Mouse (Mus musculus) E14TG2a.4 (cell line): Measurements from ENCODE around the gene Trip12.

Source experiments
- H3K27me3 ChIP-seq: 2 replicates; pipeline ENCODE4 v1.6.1; 2014; ENCODE audit warnings: low read length, control low read depth; ENCODE audit not compliant: insufficient read depth
- H3K36me3 ChIP-seq: 2 replicates; pipeline ENCODE4 v1.6.1; 2014; ENCODE audit warnings: low read length, control low read depth; ENCODE audit not compliant: insufficient read depth
- H3K4me1 ChIP-seq: replicated peaks from 2 replicates; pipeline ENCODE4 v1.6.1; 2014; ENCODE audit warnings: low read depth, low read length, control low read depth
- H3K4me3 ChIP-seq: replicated peaks from 2 replicates; pipeline ENCODE4 v1.5.1; 2014; ENCODE audit warnings: mild to moderate bottlenecking, low read length
- H3K9me3 ChIP-seq: 2 replicates; pipeline ENCODE4 v1.6.1; 2014; ENCODE audit warnings: low read length, control low read depth
- CTCF ChIP-seq: conservative IDR thresholded peaks from 2 replicates; pipeline ENCODE4 v1.5.1; 2014; ENCODE audit warnings: low read length
- NANOG ChIP-seq: IDR thresholded peaks from 2 replicates; pipeline ENCODE4 v1.6.1; 2014; ENCODE audit warnings: borderline replicate concordance, low read length, mixed read lengths
- POU5F1 ChIP-seq: IDR thresholded peaks from 2 replicates; pipeline ENCODE4 v1.6.1; 2014; ENCODE audit warnings: low read length, borderline replicate concordance

Gene Trip12

DNA sequence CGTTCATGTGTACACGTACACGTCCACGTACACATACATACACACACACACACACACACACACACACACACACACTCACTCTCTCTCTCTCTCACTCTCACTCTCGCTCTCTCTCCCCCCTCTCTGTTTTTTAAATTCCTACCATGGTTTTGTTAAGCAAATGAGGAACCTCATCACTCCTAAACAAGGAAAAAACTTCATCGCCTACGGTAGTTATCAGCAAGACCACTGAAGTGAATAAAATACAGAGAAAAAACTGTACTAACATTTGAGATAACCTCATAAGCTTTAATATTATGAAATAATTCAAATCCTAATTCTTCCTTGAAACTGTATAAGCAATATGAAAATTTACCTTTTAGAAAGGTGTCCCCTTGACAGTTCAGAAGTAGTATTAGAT lies 45.0 kb downstream of the Trip12 start:
- H3K9me3 ChIP-seq = no peaks in the 10 kb centered on the region
- no peak for TF ChIP-seq NANOG
- TF ChIP-seq CTCF = no peak
- no peak for TF ChIP-seq POU5F1
- peaks cover 67% of the 10 kb centered on the region for H3K4me1 ChIP-seq
- no peaks in the 10 kb centered on the region for H3K27me3 ChIP-seq
- H3K4me3 ChIP-seq = no peak overlapping the region
- H3K36me3 ChIP-seq = peaks cover 93% of the 10 kb centered on the region

GRCm38 (mm10) chr1:84791393-84791792 lies 48.9 kb downstream of the Trip12 start:
- Histone ChIP-seq H3K4me1 (peaks cover 66% of the 10 kb centered on the region), H3K27me3 (no peaks in the 10 kb centered on the region), H3K4me3 (no peak overlapping the region), H3K36me3 (peaks cover 95% of the 10 kb centered on the region), H3K9me3 (no peaks in the 10 kb centered on the region)
- TF ChIP-seq CTCF (no peak), POU5F1 (no peak), NANOG (no peak)

- H3K27me3 ChIP-seq = no peaks in the 10 kb centered on the region
- H3K4me1 ChIP-seq = peaks cover 25% of the 10 kb centered on the region
- no peaks in the 10 kb centered on the region for H3K9me3 ChIP-seq
- peaks cover 94% of the 10 kb centered on the region for H3K36me3 ChIP-seq
- TF ChIP-seq POU5F1 (no peak), CTCF (no peak), NANOG (no peak)
- H3K4me3 ChIP-seq = no peak overlapping the region
These were observed 59.7 kb downstream of the Trip12 start for GRCm38 (mm10) chr1:84780630-84781029.

DNA sequence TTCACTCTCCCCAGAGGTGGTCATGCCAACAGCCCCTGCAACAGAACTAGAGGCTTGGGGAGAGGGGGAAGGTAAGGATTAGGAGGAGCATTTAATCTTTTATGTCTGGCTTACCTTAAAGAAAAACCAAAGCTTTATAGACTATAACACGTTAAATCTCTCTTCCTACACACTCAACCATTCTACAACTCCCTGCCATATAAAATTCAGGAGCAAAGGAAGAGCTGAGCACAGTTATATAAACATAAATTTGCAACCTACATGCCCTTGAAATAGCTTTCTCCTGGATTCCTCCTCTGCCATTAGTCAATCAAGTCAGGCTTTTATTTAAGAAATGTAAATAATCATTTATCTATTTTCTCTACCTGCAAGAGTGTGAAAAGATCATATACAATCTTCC lies 62.9 kb downstream of the Trip12 start:
- H3K9me3 ChIP-seq = no peaks in the 10 kb centered on the region
- H3K36me3 ChIP-seq = peaks cover 91% of the 10 kb centered on the region
- H3K27me3 ChIP-seq = no peaks in the 10 kb centered on the region
- TF ChIP-seq CTCF (no peak), NANOG (no peak), POU5F1 (no peak)
- H3K4me1 ChIP-seq = peaks cover 25% of the 10 kb centered on the region
- no peak overlapping the region for H3K4me3 ChIP-seq

DNA sequence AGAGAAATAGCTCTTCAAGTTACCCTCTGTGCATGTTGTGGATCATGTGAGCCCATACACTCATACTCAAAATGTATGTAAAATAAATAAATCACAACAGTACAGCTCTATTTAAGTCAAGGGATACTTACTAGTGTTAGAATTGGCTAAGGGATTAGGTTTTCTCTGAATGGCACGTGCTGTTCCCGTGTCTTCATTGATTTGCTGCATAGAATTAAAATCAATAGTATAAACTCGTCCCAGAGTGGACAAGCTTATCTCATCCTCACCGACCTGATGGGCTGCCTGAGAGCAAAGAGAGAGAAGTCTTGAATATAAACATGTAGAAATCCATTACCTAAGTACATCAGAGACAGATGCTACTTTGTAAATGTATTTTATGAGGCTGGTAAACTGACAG lies 81.5 kb downstream of the Trip12 start:
- TF ChIP-seq CTCF (no peak), NANOG (no peak), POU5F1 (no peak)

GRCm38 (mm10) chr1:84742156-84742555 lies 98.2 kb downstream of the Trip12 start:
- no peaks in the 10 kb centered on the region for H3K9me3 ChIP-seq
- TF ChIP-seq CTCF (no peak), NANOG (no peak), POU5F1 (no peak)
- H3K4me3 ChIP-seq = no peak overlapping the region
- H3K4me1 ChIP-seq = no peaks in the 10 kb centered on the region
- H3K27me3 ChIP-seq = no peaks in the 10 kb centered on the region
- peaks cover 94% of the 10 kb centered on the region for H3K36me3 ChIP-seq

More for the DNA sequence above, 81.5 kb downstream of the Trip12 start:
- H3K4me1 ChIP-seq = no peaks in the 10 kb centered on the region
- H3K9me3 ChIP-seq = no peaks in the 10 kb centered on the region
- H3K27me3 ChIP-seq = no peaks in the 10 kb centered on the region
- H3K36me3 ChIP-seq = peaks cover 95% of the 10 kb centered on the region
- H3K4me3 ChIP-seq = no peak overlapping the region

DNA sequence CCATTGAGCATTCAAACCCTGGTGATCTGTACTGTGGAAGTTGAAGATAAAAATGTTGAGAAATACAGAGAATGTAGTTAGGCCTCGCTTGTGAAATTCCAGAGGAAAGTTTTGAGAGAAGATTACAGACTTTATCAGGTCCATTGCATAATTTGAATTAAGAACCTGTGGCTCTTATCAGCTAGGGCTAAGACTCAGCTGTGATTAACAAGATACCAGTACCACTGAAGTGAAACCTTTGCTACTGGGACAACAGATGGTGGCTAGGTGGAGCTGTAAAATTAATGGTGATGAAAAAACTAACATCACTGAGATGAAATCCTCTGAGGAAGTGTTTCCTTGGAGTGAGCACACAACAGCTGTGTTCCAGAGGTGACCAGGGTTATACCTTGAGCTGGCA lies 100.2 kb downstream of the Trip12 start:
- Histone ChIP-seq H3K27me3 (no peaks in the 10 kb centered on the region), H3K36me3 (peaks cover 94% of the 10 kb centered on the region), H3K9me3 (no peaks in the 10 kb centered on the region), H3K4me1 (no peaks in the 10 kb centered on the region; the same call in 1 of the 2 replicates), H3K4me3 (no peak overlapping the region)
- TF ChIP-seq CTCF (no peak), POU5F1 (no peak), NANOG (no peak)

- Histone ChIP-seq H3K9me3 (no peaks in the 10 kb centered on the region), H3K4me1 (peaks cover 19% of the 10 kb centered on the region), H3K4me3 (no peak overlapping the region), H3K27me3 (no peaks in the 10 kb centered on the region), H3K36me3 (peaks cover 92% of the 10 kb centered on the region)
- TF ChIP-seq CTCF (no peak), POU5F1 (no peak), NANOG (no peak)
These were observed 103.2 kb downstream of the Trip12 start for GRCm38 (mm10) chr1:84737097-84737496.

DNA sequence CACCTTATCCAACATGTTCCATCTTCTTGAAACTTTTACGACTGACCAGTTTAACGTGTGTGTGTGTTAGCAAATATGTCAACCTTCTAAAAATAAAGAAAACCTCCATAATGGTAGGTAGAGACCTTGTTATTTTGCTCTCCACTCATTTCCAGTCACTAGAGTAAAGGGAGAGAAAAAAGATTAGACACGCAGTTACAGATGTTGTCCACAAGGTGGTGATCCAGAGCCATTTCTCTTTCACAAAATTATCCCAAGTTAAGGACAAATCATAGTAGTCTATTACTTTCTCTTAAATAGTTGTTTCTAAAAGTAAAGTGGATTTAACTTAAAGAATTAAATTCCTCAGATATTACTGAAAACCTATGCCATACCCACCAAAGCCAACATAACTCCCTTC lies 106.5 kb downstream of the Trip12 start:
- Histone ChIP-seq H3K36me3 (peaks cover 90% of the 10 kb centered on the region), H3K27me3 (no peaks in the 10 kb centered on the region), H3K4me1 (peaks cover 29% of the 10 kb centered on the region), H3K4me3 (no peak overlapping the region), H3K9me3 (no peaks in the 10 kb centered on the region)
- TF ChIP-seq CTCF (peak; percentile 85), NANOG (no peak), POU5F1 (no peak)
